Mouse (Mus musculus) kidney, embryonic 16.5 days (tissue): Measurements from ENCODE around the gene Skap2. TPM values are rescaled to one million over a fixed set of nuclear protein-coding genes. Genes with fewer than 3 reads are reported as not detected.
A peak's percentile ranks its signal among the peaks of the same experiment; 100 is the strongest.

Source experiments
- ATAC-seq: fragments of 200-750 bp; cut with Nextera tagmentation; 2 replicates; pipeline ENCODE4 v1.8.0; 2017; ENCODE audit warnings: moderate TSS enrichment; ENCODE audit not compliant: low FRiP score, low TSS enrichment
- H3K27ac ChIP-seq: fragments of 300-500 bp; sonication (generic); 2 replicates; pipeline ENCODE4 v1.5.1; 2014; ENCODE audit warnings: low read length
- H3K27me3 ChIP-seq: fragments of 300-500 bp; sonication (generic); 2 replicates; pipeline ENCODE4 v1.6.1; 2014; ENCODE audit warnings: low read length, control low read depth, mixed read lengths; ENCODE audit not compliant: insufficient read depth
- H3K36me3 ChIP-seq: fragments of 300-500 bp; sonication (generic); 2 replicates; pipeline ENCODE4 v1.6.1; 2014; ENCODE audit warnings: low read length, control low read depth, mixed read lengths; ENCODE audit not compliant: insufficient read depth
- H3K4me1 ChIP-seq: fragments of 300-500 bp; sonication (generic); 2 replicates; pipeline ENCODE4 v1.6.1; 2014; ENCODE audit warnings: low read length, control low read depth, mixed read lengths; ENCODE audit not compliant: insufficient read depth
- H3K4me2 ChIP-seq: fragments of 300-500 bp; sonication (generic); replicated peaks from 2 replicates; pipeline ENCODE4 v1.6.1; 2014; ENCODE audit warnings: low read depth, low read length
- H3K4me3 ChIP-seq: fragments of 300-500 bp; sonication (generic); 2 replicates; pipeline ENCODE4 v1.5.1; 2014; ENCODE audit warnings: mild to moderate bottlenecking, low read length
- H3K9ac ChIP-seq: fragments of 300-500 bp; sonication (generic); replicated peaks from 2 replicates; pipeline ENCODE4 v1.6.1; 2014; ENCODE audit warnings: low read length
- H3K9me3 ChIP-seq: fragments of 300-500 bp; sonication (generic); 2 replicates; pipeline ENCODE4 v1.6.1; 2016; ENCODE audit warnings: low read length, control low read depth
- WGBS: fragments of 180-500 bp; shearing (Covaris S2); extraction: QIAGEN DNeasy Blood & Tissue Kit; methylation state at CpG from one replicate; pipeline ENCODE4 v1.1.7; 2014; 5-methylcytosine and 5-hydroxymethylcytosine counted together
- polyA plus RNA-seq: library from polyadenylated mRNA; unstranded; fragments of >200 nt; fragmentation: Nextera tagmentation; extraction: Ambion mirVana; gene quantifications from 2 replicates; pipeline ENCODE4 v1.2.1, GENCODE M21; 2015

Gene Skap2
- polyA plus RNA-seq, 1 experiment from 2014 or later = 36.8 TPM

- Histone ChIP-seq H3K27me3 (no peaks in the 10 kb centered on the region), H3K9me3 (no peaks in the 10 kb centered on the region), H3K36me3 (no peaks in the 10 kb centered on the region), H3K4me1 (peaks cover 4% of the 10 kb centered on the region; the same call in 1 of the 2 replicates), H3K27ac (no peak overlapping the region), H3K9ac (no peak overlapping the region), H3K4me2 (no peak overlapping the region), H3K4me3 (no peak overlapping the region)
- ATAC-seq = no peak
- 87% methylated on average over 4 of the region's 4 CpGs for WGBS
Measured at GRCm38 (mm10) chr6:52027181-52027580, 14.8 kb upstream of the Skap2 start.

- H3K36me3 ChIP-seq = no peaks in the 10 kb centered on the region
- H3K4me1 ChIP-seq = peaks cover 2% of the 10 kb centered on the region; the same call in 1 of the 2 replicates
- no peak overlapping the region for H3K4me2 ChIP-seq
- no peaks in the 10 kb centered on the region for H3K9me3 ChIP-seq
- H3K27me3 ChIP-seq = no peaks in the 10 kb centered on the region
- no peak for ATAC-seq
- H3K27ac ChIP-seq = no peak overlapping the region
- no peak overlapping the region for H3K9ac ChIP-seq
- WGBS = 86% methylated on average over 11 of the region's 11 CpGs
- no peak overlapping the region for H3K4me3 ChIP-seq
Measured at GRCm38 (mm10) chr6:52026281-52026680, 13.9 kb upstream of the Skap2 start.

- H3K4me2 ChIP-seq = no peak overlapping the region
- H3K27ac ChIP-seq = no peak overlapping the region
- no peaks in the 10 kb centered on the region for H3K4me1 ChIP-seq
- WGBS = 38% methylated on average over 5 of the region's 5 CpGs
- H3K9ac ChIP-seq = no peak overlapping the region
- H3K36me3 ChIP-seq = no peaks in the 10 kb centered on the region
- H3K9me3 ChIP-seq = no peaks in the 10 kb centered on the region
- no peak overlapping the region for H3K4me3 ChIP-seq
- no peaks in the 10 kb centered on the region for H3K27me3 ChIP-seq
- no peak for ATAC-seq
Measured at GRCm38 (mm10) chr6:52024730-52025129, 12.4 kb upstream of the Skap2 start.

- no peaks in the 10 kb centered on the region for H3K4me1 ChIP-seq
- no peak overlapping the region for H3K27ac ChIP-seq
- no peak for ATAC-seq
- no peaks in the 10 kb centered on the region for H3K9me3 ChIP-seq
- H3K4me2 ChIP-seq = no peak overlapping the region
- WGBS = 50% methylated on average over 4 of the region's 5 CpGs
- no peaks in the 10 kb centered on the region for H3K27me3 ChIP-seq
- no peak overlapping the region for H3K9ac ChIP-seq
- H3K36me3 ChIP-seq = no peaks in the 10 kb centered on the region
- no peak overlapping the region for H3K4me3 ChIP-seq
Measured at GRCm38 (mm10) chr6:52022363-52022762, 10.0 kb upstream of the Skap2 start.

- Histone ChIP-seq H3K9me3 (no peaks in the 10 kb centered on the region), H3K27me3 (no peaks in the 10 kb centered on the region), H3K4me1 (no peaks in the 10 kb centered on the region), H3K9ac (no peak overlapping the region), H3K36me3 (no peaks in the 10 kb centered on the region), H3K4me3 (no peak overlapping the region), H3K27ac (no peak overlapping the region), H3K4me2 (no peak overlapping the region)
- WGBS = 72% methylated on average over 5 of the region's 5 CpGs
- ATAC-seq = no peak
Measured at GRCm38 (mm10) chr6:52020276-52020675, 7.9 kb upstream of the Skap2 start.

GRCm38 (mm10) chr6:52013245-52013945 lies 1.0 kb upstream of the Skap2 start:
- Histone ChIP-seq H3K27ac (no peak overlapping the region), H3K9me3 (no peaks in the 10 kb centered on the region), H3K4me1 (0 out of 2 replicates have a peak, but pooled peaks cover 4% of the 10 kb centered on the region), H3K36me3 (no peaks in the 10 kb centered on the region), H3K27me3 (no peaks in the 10 kb centered on the region; the same call in 1 of the 2 replicates), H3K4me3 (peak overlapping the region; percentile 85), H3K4me2 (peak overlapping the region; percentile 60), H3K9ac (peak overlapping the region; percentile 72)
- 15% methylated on average over 3 of the region's 3 CpGs for WGBS
- no peak for ATAC-seq

- WGBS = 9% methylated on average over 26 of the region's 26 CpGs
- Histone ChIP-seq H3K9ac (peak overlapping the region; percentile 71), H3K4me2 (peak overlapping the region; percentile 60), H3K4me1 (peaks cover 6% of the 10 kb centered on the region), H3K4me3 (peak overlapping the region; percentile 85), H3K27me3 (peaks cover 15% of the 10 kb centered on the region), H3K36me3 (no peaks in the 10 kb centered on the region), H3K27ac (peak overlapping the region; percentile 70; the same call in 1 of the 2 replicates), H3K9me3 (no peaks in the 10 kb centered on the region)
- ATAC-seq = peak; percentile 92
Measured at GRCm38 (mm10) chr6:52011559-52012408, 565 bp downstream of the Skap2 start.

- no peak for ATAC-seq
- 46% methylated on average over 6 of the region's 6 CpGs for WGBS
- no peak overlapping the region for H3K9ac ChIP-seq
- H3K27ac ChIP-seq = no peak overlapping the region
- no peak overlapping the region for H3K4me3 ChIP-seq
- no peaks in the 10 kb centered on the region for H3K9me3 ChIP-seq
- H3K27me3 ChIP-seq = peaks cover 24% of the 10 kb centered on the region
- peaks cover 20% of the 10 kb centered on the region for H3K4me1 ChIP-seq
- no peaks in the 10 kb centered on the region for H3K36me3 ChIP-seq
- no peak overlapping the region for H3K4me2 ChIP-seq
Measured at GRCm38 (mm10) chr6:52009385-52009784, 3.0 kb downstream of the Skap2 start.

GRCm38 (mm10) chr6:52008757-52009156 lies 3.6 kb downstream of the Skap2 start:
- WGBS = 50% methylated on average over 3 of the region's 3 CpGs
- no peaks in the 10 kb centered on the region for H3K36me3 ChIP-seq
- no peak overlapping the region for H3K4me2 ChIP-seq
- H3K9me3 ChIP-seq = no peaks in the 10 kb centered on the region
- H3K27me3 ChIP-seq = peaks cover 28% of the 10 kb centered on the region
- no peak overlapping the region for H3K27ac ChIP-seq
- H3K9ac ChIP-seq = no peak overlapping the region
- no peak overlapping the region for H3K4me3 ChIP-seq
- peaks cover 20% of the 10 kb centered on the region for H3K4me1 ChIP-seq
- no peak for ATAC-seq
